Mouse (Mus musculus) neural tube, embryonic 12.5 days (tissue): ENCODE results near the gene Lrrc27. TPM values are rescaled to one million over a fixed set of nuclear protein-coding genes. Genes with fewer than 3 reads are reported as not detected.

Source experiments
- ATAC-seq: fragments of 200-750 bp; cut with Nextera tagmentation; 2 replicates; pipeline ENCODE4 v1.8.0; 2017; ENCODE audit warnings: low read depth, mild to moderate bottlenecking, moderate TSS enrichment, moderate library complexity; ENCODE audit not compliant: low FRiP score
- H3K27ac ChIP-seq: fragments of 300-500 bp; sonication (generic); 2 replicates; pipeline ENCODE4 v1.5.1; 2016
- H3K27me3 ChIP-seq: fragments of 300-500 bp; sonication (generic); replicated peaks from 2 replicates; pipeline ENCODE4 v1.6.1; 2016; ENCODE audit warnings: mild to moderate bottlenecking
- H3K36me3 ChIP-seq: fragments of 300-500 bp; sonication (generic); 2 replicates; pipeline ENCODE4 v1.6.1; 2016; ENCODE audit warnings: mild to moderate bottlenecking
- H3K4me1 ChIP-seq: fragments of 300-500 bp; sonication (generic); 2 replicates; pipeline ENCODE4 v1.6.1; 2016
- H3K4me2 ChIP-seq: fragments of 300-500 bp; sonication (generic); replicated peaks from 2 replicates; pipeline ENCODE4 v1.6.1; 2016; ENCODE audit warnings: mild to moderate bottlenecking
- H3K4me3 ChIP-seq: fragments of 300-500 bp; sonication (generic); 2 replicates; pipeline ENCODE4 v1.5.1; 2016
- H3K9ac ChIP-seq: fragments of 300-500 bp; sonication (generic); 2 replicates; pipeline ENCODE4 v1.6.1; 2016; ENCODE audit warnings: mild to moderate bottlenecking
- H3K9me3 ChIP-seq: fragments of 300-500 bp; sonication (generic); 2 replicates; pipeline ENCODE4 v1.6.1; 2016; ENCODE audit warnings: mild to moderate bottlenecking
- WGBS: fragments of 180-500 bp; shearing (Covaris S2); methylation state at CpG from one replicate; pipeline ENCODE4 v1.1.7; 2016; 5-methylcytosine and 5-hydroxymethylcytosine counted together
- polyA plus RNA-seq: library from polyadenylated mRNA; unstranded; fragments of >200 nt; fragmentation: Nextera tagmentation; extraction: Ambion mirVana; gene quantifications from 2 replicates; pipeline ENCODE4 v1.2.1, GENCODE M21; 2016

Gene Lrrc27
- polyA plus RNA-seq, 1 experiment from 2014 or later, result 5.3 TPM

DNA sequence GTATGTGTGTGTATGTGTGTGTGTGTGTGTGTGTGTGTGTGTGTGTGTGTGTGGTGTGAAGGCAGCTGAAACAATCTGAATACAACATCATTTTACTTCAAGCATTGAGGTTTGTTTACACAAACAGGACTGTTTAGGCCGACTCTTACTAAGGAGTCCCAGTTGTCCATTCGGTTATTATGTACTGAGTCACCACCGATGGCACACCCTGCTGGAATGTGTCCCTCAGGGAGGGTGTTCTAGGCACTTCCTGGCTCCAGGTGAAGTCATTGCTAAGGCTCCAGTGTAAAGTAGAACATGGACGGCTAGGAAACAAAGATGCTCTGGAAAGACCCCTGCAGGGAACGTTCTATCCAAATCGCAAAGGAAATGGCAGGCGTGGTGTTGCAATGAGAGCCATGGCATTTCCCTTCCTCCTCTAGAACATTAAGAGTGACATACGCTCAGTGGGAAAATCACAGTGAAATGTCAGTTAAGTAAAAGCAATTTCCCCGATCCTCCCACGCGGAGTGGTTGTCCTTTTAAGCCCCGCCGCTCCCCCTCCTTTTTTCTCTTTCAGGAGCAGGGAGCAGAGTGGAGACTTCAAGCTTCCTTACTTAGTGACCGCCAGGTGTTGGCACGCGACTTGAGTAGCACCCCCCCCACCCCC, 72.6 kb downstream of the Lrrc27 start:
- Histone ChIP-seq H3K9ac (no peak overlapping the region), H3K4me3 (no peak overlapping the region), H3K4me2 (no peak overlapping the region), H3K9me3 (no peaks in the 10 kb centered on the region), H3K36me3 (no peaks in the 10 kb centered on the region), H3K27ac (no peak overlapping the region), H3K27me3 (no peaks in the 10 kb centered on the region), H3K4me1 (0 out of 2 replicates have a peak, but pooled peaks cover 5% of the 10 kb centered on the region)
- 78% methylated on average over 16 of the region's 16 CpGs for WGBS
- no peak for ATAC-seq

- H3K27ac ChIP-seq, result no peak overlapping the region
- H3K36me3 ChIP-seq, result no peaks in the 10 kb centered on the region
- H3K4me1 ChIP-seq, result no peaks in the 10 kb centered on the region
- ATAC-seq, result no peak
- no peaks in the 10 kb centered on the region for H3K27me3 ChIP-seq
- whole genome bisulfite sequencing, result 81% methylated on average over 7 of the region's 7 CpGs
- no peak overlapping the region for H3K9ac ChIP-seq
- no peaks in the 10 kb centered on the region for H3K9me3 ChIP-seq
- H3K4me3 ChIP-seq, result no peak overlapping the region
- H3K4me2 ChIP-seq, result no peak overlapping the region
Measured at GRCm38 (mm10) chr7:139288540-139288939, 75.8 kb downstream of the Lrrc27 start.

Other genes starting within 250 kb of the Lrrc27 start
- 425 and 434 TPM in 2 replicates for gene Dpysl4, start 127.0 kb upstream of the Lrrc27 start, polyA plus RNA-seq
- 1.2 and 2.0 TPM in 2 replicates for gene Stk32c, start 319 bp downstream of the Lrrc27 start, polyA plus RNA-seq
- gene Pwwp2b, start 35.5 kb downstream of the Lrrc27 start, polyA plus RNA-seq, result 4.9 and 5.3 TPM in 2 replicates
- gene Inpp5a, start 176.1 kb downstream of the Lrrc27 start, polyA plus RNA-seq, result 26.4 and 26.8 TPM in 2 replicates